Mouse (Mus musculus) monocyte, adult 59 days (primary cell): Measurements from ENCODE around the gene Htra3. TPM values are rescaled to one million over a fixed set of nuclear protein-coding genes. Genes with fewer than 3 reads are reported as not detected.

Experiments used
- total RNA-seq, 2 experiments: library from RNA; stranded (reverse); gene quantifications; one replicate each; pipeline ENCODE4 v1.2.4; 2023

The Htra3 gene
- 1 to 10 TPM; 8.2 to 8.5 TPM for total RNA-seq

DNA sequence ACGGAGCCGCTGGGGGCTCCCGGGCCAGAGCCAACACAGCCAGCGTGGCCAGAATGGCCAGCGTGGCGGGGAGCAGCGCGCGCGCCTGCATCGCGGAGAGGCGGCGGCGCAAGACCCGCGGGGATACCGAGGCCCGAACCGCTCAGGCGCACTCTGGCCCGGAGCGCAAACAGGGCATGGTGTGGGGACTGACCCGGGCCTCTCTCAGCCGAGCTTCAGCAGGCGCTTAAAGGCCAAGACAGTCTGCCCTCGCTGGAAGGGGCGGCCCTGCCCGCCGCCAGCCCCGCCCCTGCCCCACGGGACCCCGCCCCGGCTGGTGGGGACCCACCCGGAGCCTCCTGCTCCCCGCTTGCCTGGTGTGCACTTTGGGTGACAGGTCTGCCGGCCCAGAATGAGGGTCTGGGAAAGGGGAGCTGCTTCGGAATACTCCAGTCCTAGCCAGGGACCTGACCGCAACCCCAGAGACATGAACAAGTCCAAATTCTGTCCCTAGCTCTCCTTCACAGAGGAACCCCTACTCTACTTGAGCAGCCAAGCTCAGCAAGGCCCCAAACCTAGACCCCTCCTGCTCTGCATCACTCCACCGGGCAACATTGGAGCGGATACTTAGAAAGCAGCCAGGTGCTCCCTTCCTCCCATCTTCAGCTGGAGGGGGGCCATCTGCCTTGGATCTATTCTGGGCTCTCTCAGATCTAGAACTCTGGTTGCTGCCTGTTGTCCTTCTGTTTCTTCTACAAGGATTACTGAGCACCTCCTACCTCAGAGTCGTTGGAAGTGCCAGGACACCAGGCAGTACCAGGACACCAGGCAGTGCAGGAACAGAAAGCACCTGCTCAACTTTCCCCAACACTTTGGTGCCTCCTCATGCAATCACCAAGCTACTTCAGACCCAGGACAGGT lies at the start of gene Htra3:
Htra3 (minus strand) TSS at position 527 of the 900 bp plus-strand sequence.

Other genes with a start within 250 kb of the Htra3 start
- not detected for gene Cpz, start 154.1 kb downstream of the Htra3 start, total RNA-seq
- 1 to 10 TPM; 7.4 to 8.7 TPM for gene Trmt44, start 104.7 kb downstream of the Htra3 start, total RNA-seq
- 100 to 1,000 TPM; 163 to 203 TPM for gene Acox3, start 96.7 kb downstream of the Htra3 start, total RNA-seq
- gene Sh3tc1, start 60.2 kb upstream of the Htra3 start, total RNA-seq, result 10 to 100 TPM; 56.4 to 57.9 TPM
- 1 to 10 TPM; 1.2 to 1.7 TPM for gene Ablim2, start 78.1 kb upstream of the Htra3 start, total RNA-seq
- gene Afap1, start 213.5 kb upstream of the Htra3 start, total RNA-seq, result 1 to 10 TPM; 5.2 to 5.6 TPM